Mouse (Mus musculus) embryonic facial prominence, embryonic 15.5 days (tissue): ENCODE measurements around the gene Rab15. TPM values are rescaled to one million over a fixed set of nuclear protein-coding genes. Genes with fewer than 3 reads are reported as not detected.
A peak's percentile ranks its signal among the peaks of the same experiment; 100 is the strongest.

Experiments
- ATAC-seq: fragments of 200-750 bp; cut with Nextera tagmentation; 2 replicates; pipeline ENCODE4 v1.8.0; 2017; ENCODE audit warnings: low read depth, moderate TSS enrichment; ENCODE audit not compliant: insufficient number of reproducible peaks, low FRiP score, low TSS enrichment
- H3K27ac ChIP-seq: fragments of 300-500 bp; sonication (generic); replicated peaks from 2 replicates; pipeline ENCODE4 v1.5.1; 2015; ENCODE audit warnings: mild to moderate bottlenecking, inconsistent platforms
- H3K27me3 ChIP-seq: fragments of 300-500 bp; sonication (generic); 2 replicates; pipeline ENCODE4 v1.6.1; 2015; ENCODE audit warnings: inconsistent platforms
- H3K36me3 ChIP-seq: fragments of 300-500 bp; sonication (generic); 2 replicates; pipeline ENCODE4 v1.6.1; 2015; ENCODE audit warnings: mild to moderate bottlenecking, inconsistent platforms
- H3K4me1 ChIP-seq: fragments of 300-500 bp; sonication (generic); 2 replicates; pipeline ENCODE4 v1.6.1; 2015; ENCODE audit warnings: inconsistent platforms
- H3K4me2 ChIP-seq: fragments of 300-500 bp; sonication (generic); replicated peaks from 2 replicates; pipeline ENCODE4 v1.6.1; 2015; ENCODE audit warnings: mild to moderate bottlenecking, inconsistent platforms
- H3K4me3 ChIP-seq: fragments of 300-500 bp; sonication (generic); replicated peaks from 2 replicates; pipeline ENCODE4 v1.5.1; 2015; ENCODE audit warnings: mild to moderate bottlenecking, inconsistent platforms
- H3K9ac ChIP-seq: fragments of 300-500 bp; sonication (generic); 2 replicates; pipeline ENCODE4 v1.6.1; 2015; ENCODE audit warnings: inconsistent platforms
- H3K9me3 ChIP-seq: fragments of 300-500 bp; sonication (generic); replicated peaks from 2 replicates; pipeline ENCODE4 v1.6.1; 2016; ENCODE audit warnings: inconsistent platforms
- WGBS: fragments of 180-500 bp; shearing (Covaris S2); methylation state at CpG from one replicate; pipeline ENCODE4 v1.1.7; 2015; 5-methylcytosine and 5-hydroxymethylcytosine counted together
- polyA plus RNA-seq: library from polyadenylated mRNA; unstranded; fragments of >200 nt; fragmentation: Nextera tagmentation; extraction: Ambion mirVana; gene quantifications from 2 replicates; pipeline ENCODE4 v1.2.1, GENCODE M21; 2015

The Rab15 gene
- polyA plus RNA-seq, 1 experiment from 2014 or later = 42.3 TPM

- no peaks in the 10 kb centered on the region for H3K27me3 ChIP-seq
- no peak for ATAC-seq
Observed at GRCm38 (mm10) chr12:76777845-76778244, 44.9 kb downstream of the Rab15 start.

GRCm38 (mm10) chr12:76776898-76777297 lies 45.8 kb downstream of the Rab15 start:
- Histone ChIP-seq H3K27ac (no peak overlapping the region), H3K27me3 (no peaks in the 10 kb centered on the region), H3K9ac (no peak overlapping the region), H3K4me1 (no peaks in the 10 kb centered on the region), H3K36me3 (peaks cover 7% of the 10 kb centered on the region; the same call in 1 of the 2 replicates), H3K9me3 (no peaks in the 10 kb centered on the region), H3K4me2 (no peak overlapping the region), H3K4me3 (no peak overlapping the region)
- 89% methylated on average over 5 of the region's 5 CpGs for WGBS
- ATAC-seq = no peak

More at GRCm38 (mm10) chr12:76777845-76778244, 44.9 kb downstream of the Rab15 start:
- Histone ChIP-seq H3K4me2 (no peak overlapping the region), H3K4me1 (no peaks in the 10 kb centered on the region), H3K4me3 (no peak overlapping the region), H3K36me3 (peaks cover 7% of the 10 kb centered on the region; the same call in 1 of the 2 replicates), H3K27ac (no peak overlapping the region), H3K9ac (no peak overlapping the region), H3K9me3 (no peaks in the 10 kb centered on the region)

DNA sequence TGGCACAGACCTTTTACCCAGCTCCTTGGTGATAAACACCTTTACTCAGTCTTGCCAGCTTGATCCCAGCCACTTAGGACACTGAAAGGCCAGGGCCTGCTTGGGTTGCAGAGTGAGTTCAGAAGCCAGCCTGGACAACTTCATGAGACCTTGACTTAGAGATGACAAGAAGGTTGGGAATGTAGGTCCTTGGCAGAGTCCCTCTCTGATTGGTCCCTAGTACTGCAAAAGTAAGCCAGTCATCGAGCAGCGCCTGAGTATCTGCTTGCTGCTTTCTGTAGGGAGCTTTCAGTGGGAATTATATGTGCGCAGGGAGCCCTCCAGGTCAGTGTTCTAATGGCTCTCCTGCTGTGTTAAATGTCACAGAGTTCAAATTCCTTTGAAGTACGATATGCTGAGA lies 47.6 kb downstream of the Rab15 start:
- 67% methylated on average over 4 of the region's 4 CpGs for WGBS
- no peak overlapping the region for H3K4me3 ChIP-seq
- no peak overlapping the region for H3K4me2 ChIP-seq
- H3K36me3 ChIP-seq = peaks cover 7% of the 10 kb centered on the region; the same call in 1 of the 2 replicates
- H3K27me3 ChIP-seq = no peaks in the 10 kb centered on the region
- H3K9me3 ChIP-seq = no peaks in the 10 kb centered on the region
- no peak overlapping the region for H3K27ac ChIP-seq
- H3K4me1 ChIP-seq = no peaks in the 10 kb centered on the region
- no peak for ATAC-seq
- H3K9ac ChIP-seq = no peak overlapping the region

DNA sequence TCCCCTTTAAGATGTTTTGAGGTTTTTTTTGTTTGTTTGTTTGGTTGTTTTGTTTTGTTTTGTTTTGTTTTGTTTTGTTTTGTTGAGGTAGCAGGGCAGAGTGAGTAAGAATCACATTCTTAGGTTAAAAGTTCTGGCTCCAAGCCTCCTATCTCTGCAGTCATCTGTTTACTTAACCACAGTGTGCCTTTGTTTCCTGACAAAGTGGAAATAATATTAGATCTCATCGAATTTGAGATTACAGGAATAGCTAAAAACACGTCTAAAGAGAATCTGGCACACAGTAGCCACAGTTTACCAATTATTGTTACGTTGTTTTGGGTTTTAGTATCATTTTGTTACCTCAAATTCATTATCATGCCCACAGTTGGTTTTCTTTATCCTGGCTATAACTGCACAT lies 48.1 kb downstream of the Rab15 start:
- H3K27ac ChIP-seq = no peak overlapping the region
- 63% methylated on average over 3 of the region's 3 CpGs for WGBS
- no peaks in the 10 kb centered on the region for H3K4me1 ChIP-seq
- H3K9ac ChIP-seq = no peak overlapping the region
- no peaks in the 10 kb centered on the region for H3K27me3 ChIP-seq
- H3K36me3 ChIP-seq = peaks cover 7% of the 10 kb centered on the region; the same call in 1 of the 2 replicates
- H3K4me3 ChIP-seq = no peak overlapping the region
- H3K9me3 ChIP-seq = no peaks in the 10 kb centered on the region
- H3K4me2 ChIP-seq = no peak overlapping the region
- ATAC-seq = no peak

DNA sequence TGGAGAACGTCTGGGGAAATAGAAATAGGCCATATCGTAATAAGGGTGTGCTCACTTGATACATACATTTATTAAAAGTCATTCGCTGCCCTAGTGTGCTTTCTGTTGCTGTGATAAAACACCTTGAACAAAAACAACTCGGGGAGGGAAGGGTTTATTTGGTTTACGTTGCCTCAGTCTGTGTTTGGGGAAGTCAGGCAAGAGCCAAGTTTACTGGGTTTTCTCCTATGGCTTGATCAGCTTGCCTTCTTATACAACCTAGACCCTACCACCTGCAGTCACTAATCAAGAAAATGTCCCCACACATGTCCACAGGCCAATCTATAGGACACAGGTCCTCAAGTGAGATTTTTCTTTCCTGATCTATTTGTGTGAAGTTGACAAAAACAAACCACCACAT lies 51.2 kb downstream of the Rab15 start:
- Histone ChIP-seq H3K4me1 (peaks cover 2% of the 10 kb centered on the region; the same call in 1 of the 2 replicates), H3K27ac (no peak overlapping the region), H3K9ac (no peak overlapping the region), H3K4me3 (no peak overlapping the region), H3K9me3 (no peaks in the 10 kb centered on the region), H3K36me3 (0 out of 2 replicates have a peak, but pooled peaks cover 3% of the 10 kb centered on the region), H3K4me2 (no peak overlapping the region), H3K27me3 (no peaks in the 10 kb centered on the region)
- 86% methylated on average over 5 of the region's 5 CpGs for WGBS
- no peak for ATAC-seq

- ATAC-seq = no peak
- H3K4me1 ChIP-seq = peaks cover 7% of the 10 kb centered on the region
- H3K36me3 ChIP-seq = 0 out of 2 replicates have a peak, but pooled peaks cover under 1% of the 10 kb centered on the region
- H3K4me2 ChIP-seq = no peak overlapping the region
- no peak overlapping the region for H3K4me3 ChIP-seq
- no peak overlapping the region for H3K27ac ChIP-seq
- H3K9ac ChIP-seq = no peak overlapping the region
- no peaks in the 10 kb centered on the region for H3K27me3 ChIP-seq
- WGBS = 80% methylated on average over 5 of the region's 5 CpGs
- no peaks in the 10 kb centered on the region for H3K9me3 ChIP-seq
Observed at GRCm38 (mm10) chr12:76770841-76771500, 51.7 kb downstream of the Rab15 start.

DNA sequence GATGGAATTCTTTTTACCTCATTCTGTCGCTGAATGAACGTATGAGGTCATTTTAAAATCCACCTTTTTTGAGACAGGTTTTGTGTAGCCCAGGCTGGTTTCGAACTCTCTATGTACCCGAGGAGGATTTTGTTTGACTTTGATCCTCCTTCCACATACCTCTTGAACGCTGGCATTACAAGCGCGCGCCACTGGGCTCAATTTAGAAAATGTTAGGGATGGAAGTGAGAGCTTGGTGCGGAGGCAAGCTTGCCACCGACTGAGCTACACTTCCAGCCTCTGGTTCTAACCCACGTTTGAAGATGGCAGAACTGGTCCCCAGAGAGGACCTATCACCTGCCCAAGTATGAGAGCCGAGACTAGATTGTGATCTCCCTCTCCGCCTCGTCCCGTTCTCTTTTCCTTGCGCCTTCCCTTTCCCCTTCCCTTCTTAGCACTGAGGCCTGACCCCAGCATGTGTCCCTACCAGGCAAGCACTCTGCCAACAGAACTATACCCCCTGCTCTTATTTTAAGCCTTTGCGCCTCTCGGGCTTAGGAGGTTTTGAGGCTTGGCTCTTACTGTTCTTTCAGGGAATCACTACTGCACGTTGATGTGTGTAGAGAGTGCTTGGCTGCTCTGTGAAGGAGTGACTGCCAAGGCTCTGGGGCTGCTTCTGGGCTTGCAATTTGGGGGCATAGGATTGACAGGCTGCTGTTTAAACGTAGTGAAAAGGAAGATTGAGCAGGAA lies 56.6 kb downstream of the Rab15 start:
- Histone ChIP-seq H3K4me2 (peak overlapping the region; percentile 65), H3K4me1 (peaks cover 13% of the 10 kb centered on the region), H3K27ac (peak overlapping the region; percentile 71; the same call in 1 of the 2 replicates), H3K27me3 (no peaks in the 10 kb centered on the region), H3K4me3 (peak overlapping the region; percentile 62), H3K9me3 (no peaks in the 10 kb centered on the region), H3K9ac (peak overlapping the region; percentile 54), H3K36me3 (no peaks in the 10 kb centered on the region)
- no peak; the same call in 1 of the 2 replicates for ATAC-seq
- 26% methylated on average over 20 of the region's 20 CpGs for WGBS

- ATAC-seq = peak; percentile 93
- Histone ChIP-seq H3K4me3 (peak within 1 kb of the TSS; percentile 62), H3K36me3 (no peaks in the 10 kb centered on the region), H3K27me3 (no peaks in the 10 kb centered on the region), H3K4me1 (peaks cover 13% of the 10 kb centered on the region), H3K4me2 (peak within 1 kb of the TSS; percentile 65), H3K9ac (peak within 1 kb of the TSS; percentile 54), H3K9me3 (no peaks in the 10 kb centered on the region), H3K27ac (peak within 1 kb of the TSS; percentile 71)
- under 1% methylated on average over 31 of the region's 31 CpGs for WGBS
Observed at GRCm38 (mm10) chr12:76765354-76765851, 57.3 kb downstream of the Rab15 start, which contains the start of the genes Churc1 and Fntb. Gene Churc1, plus strand, starts transcription at chr12:76765538. Gene Fntb, plus strand, starts transcription at chr12:76765589.

DNA sequence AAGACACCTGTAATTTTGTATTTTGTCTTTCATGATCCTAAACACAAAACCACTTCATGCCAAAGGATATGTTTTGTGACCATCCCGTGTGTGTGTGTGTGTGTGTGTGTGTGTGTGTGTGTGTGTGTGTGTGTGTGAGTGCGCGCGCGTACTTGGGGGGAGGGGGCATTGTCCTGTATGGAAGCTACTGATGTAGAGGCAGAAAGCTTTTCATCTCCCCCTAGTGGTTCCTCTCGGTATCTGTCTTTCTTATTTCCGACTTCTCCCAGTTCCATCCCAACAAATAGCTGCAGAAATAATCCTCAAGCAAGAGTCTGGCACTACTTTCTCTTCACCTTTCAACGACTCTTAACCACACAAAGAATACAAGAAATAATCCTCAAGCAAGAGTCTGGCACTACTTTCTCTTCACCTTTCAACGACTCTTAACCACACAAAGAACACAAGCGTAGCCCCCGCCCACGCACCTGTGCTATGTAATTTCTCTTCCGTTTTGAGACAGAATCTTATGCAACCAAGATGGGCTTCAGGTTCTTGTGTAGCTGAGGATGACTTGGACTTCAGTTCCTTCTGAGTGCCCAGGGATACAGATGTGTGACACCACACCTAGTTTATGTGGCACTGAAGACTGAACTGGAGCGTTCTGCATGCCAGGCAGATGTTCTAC lies 69.9 kb downstream of the Rab15 start:
- no peak overlapping the region for H3K9ac ChIP-seq
- ATAC-seq = no peak
- no peak overlapping the region for H3K4me3 ChIP-seq
- H3K36me3 ChIP-seq = no peaks in the 10 kb centered on the region
- H3K9me3 ChIP-seq = no peaks in the 10 kb centered on the region
- H3K27ac ChIP-seq = no peak overlapping the region
- WGBS = 43% methylated on average over 14 of the region's 14 CpGs
- no peak overlapping the region for H3K4me2 ChIP-seq
- H3K27me3 ChIP-seq = no peaks in the 10 kb centered on the region
- no peaks in the 10 kb centered on the region for H3K4me1 ChIP-seq

DNA sequence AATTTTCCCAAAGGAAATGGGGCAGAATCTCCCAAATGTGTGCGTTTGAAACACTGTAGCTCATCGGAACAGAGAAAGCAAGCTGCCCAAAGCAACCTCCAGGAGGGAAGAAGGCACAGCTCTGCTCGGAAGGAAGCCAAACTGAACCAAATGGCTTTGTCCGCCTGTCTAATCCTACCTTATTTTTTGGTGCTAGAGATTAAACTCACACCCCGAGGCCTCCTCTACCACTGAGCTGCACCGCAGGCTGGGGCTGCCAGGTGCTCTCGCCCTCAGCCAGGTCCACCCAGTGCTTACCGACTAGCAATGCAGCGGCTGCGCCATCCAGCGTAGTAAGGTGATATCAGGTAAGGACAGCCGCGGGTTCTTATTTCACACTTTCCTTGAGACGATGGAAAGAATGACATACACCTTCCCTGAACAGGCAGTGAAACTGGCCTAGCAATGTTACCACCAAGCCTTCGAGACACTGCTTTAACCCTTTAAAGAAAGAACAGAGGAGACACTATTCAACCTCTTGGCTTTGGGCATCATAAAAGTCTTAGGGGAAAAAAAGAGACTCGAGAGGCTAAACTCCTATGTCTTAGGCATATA lies 71.7 kb downstream of the Rab15 start:
- H3K9ac ChIP-seq = no peak overlapping the region
- H3K4me3 ChIP-seq = no peak overlapping the region
- no peak for ATAC-seq
- H3K36me3 ChIP-seq = no peaks in the 10 kb centered on the region
- no peaks in the 10 kb centered on the region for H3K27me3 ChIP-seq
- whole genome bisulfite sequencing = 70% methylated on average over 16 of the region's 16 CpGs
- no peak overlapping the region for H3K27ac ChIP-seq
- no peaks in the 10 kb centered on the region for H3K4me1 ChIP-seq
- H3K9me3 ChIP-seq = no peaks in the 10 kb centered on the region
- H3K4me2 ChIP-seq = no peak overlapping the region
